Mouse (Mus musculus) erythroblast, embryonic 14.5 days (primary cell): Measurements from ENCODE around the gene Hcfc1r1.

Experiments
- GATA1 ChIP-seq: IDR thresholded peaks from 2 replicates; pipeline ENCODE4 v1.6.1; 2012; ENCODE audit warnings: low read length, inconsistent platforms, mixed read lengths
- TAL1 ChIP-seq: IDR thresholded peaks from 3 replicates; pipeline ENCODE4 v1.6.1; 2012; ENCODE audit warnings: low read length, inconsistent platforms, mixed read lengths

DNA sequence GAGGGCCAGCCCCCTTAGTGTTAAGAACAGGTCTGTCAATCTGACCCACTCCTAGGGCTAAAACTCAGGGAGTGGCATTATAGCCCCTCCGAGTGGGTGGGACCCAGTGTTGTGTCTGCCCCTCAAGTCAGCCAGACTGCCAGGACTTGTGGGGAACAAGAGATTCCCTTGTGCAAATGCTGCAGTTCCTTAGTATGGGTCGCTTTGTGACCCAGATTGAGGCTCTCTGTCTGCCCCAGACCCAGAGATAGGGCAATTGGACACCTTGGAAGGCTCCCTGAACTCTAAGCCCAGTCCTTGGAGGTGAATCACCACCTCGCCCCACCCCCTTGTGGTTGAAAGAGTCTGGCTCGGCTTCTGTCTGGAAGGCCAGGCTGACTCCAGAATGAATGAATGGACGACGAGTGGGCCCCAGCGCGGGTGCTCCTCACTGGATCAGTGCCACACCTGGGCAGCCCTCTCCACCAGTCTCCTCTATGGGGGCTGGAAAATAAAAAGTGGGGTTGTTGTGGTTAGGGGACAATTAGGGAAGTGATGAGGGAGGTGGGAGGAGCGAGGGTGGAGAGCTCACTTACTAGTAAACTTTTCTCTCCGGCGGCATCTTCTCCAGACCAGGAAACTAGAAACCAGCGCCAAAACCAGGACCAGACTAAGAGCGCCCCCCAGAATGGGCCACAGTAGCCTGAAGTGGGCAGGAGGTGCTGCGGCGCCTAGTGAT, 2.3 kb downstream of the Hcfc1r1 start:
- TF ChIP-seq GATA1 = no peak
- TF ChIP-seq TAL1 = no peak
